Mouse (Mus musculus): Measurements from ENCODE around the gene Lefty1. TPM values are rescaled to one million over a fixed set of nuclear protein-coding genes. Genes with fewer than 3 reads are reported as not detected.
"Not testable (repeated sequence)": the region's sequence is repeated elsewhere in the genome, so short reads cannot be mapped to it uniquely, and the experiment has no call there.

Lefty1 gene
- total RNA-seq, 1 experiment from 2014 or later = 9.5 TPM

- no peak for DNase-seq
Observed at GRCm38 (mm10) chr1:180956401-180956800, 21.6 kb downstream of the Lefty1 start.

- DNase-seq = no peak
Observed at GRCm38 (mm10) chr1:180956973-180957381, 22.2 kb downstream of the Lefty1 start.

DNA sequence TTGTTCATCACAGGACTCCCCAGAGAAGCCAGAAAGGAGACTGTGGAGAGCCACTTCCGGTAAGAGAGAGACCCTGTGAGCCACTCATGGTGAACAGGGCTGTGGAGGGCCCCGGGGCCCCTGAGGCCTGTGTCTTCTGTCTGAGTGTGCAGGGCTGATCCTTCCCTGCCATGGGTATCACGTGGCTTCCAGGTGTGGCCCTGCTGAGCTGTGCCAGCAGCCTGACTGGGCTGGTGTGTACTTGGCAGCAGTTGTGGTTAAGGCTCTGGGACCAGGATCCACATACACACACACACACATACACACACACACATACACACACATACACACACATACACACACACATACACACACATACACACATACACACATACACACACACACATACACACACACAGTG, 23.2 kb downstream of the Lefty1 start:
- DNase-seq = no peak

GRCm38 (mm10) chr1:180958797-180959196, 24.0 kb downstream of the Lefty1 start:
- no peak for DNase-seq

DNA sequence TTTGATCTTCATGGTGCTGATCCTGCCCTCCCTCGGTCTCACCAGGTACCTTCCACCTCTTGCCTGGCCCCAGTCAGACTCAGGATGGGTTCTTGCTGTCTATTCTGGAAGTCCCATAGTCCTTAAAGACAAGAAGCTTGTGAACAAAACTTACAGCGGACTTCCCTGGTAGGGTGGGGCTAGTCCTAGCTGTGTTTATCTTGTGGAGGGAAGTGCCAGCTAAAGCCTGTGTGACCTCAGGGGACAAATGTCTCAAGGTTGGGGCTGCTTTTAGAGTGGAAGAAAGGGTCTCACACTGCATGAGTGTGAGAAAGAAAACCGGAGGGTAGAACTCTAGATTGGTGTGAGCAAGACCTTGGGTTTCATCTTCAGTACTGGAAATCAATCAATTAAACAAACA, 31.0 kb downstream of the Lefty1 start:
- DNase-seq = no peak

DNA sequence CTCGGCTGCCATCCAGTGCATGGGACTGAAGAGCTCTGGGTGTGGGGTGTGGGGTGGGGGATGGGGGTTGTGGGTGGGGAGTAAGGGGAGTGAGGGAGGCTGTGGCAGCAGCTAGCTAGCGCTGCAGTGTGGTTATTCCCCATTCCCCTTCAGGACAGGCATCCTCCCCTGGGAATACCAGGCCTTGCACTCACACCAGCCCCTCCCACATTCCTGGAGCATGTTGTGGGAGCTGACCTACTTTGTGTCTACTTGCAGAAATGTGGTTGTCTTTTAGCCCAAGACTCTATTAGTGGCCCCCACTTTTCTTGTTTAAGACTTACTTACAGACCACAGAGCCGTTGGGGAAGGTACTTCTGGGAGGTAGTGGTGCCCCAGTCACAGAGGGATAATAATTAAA, 31.7 kb downstream of the Lefty1 start:
- peak; percentile 49 for DNase-seq

DNA sequence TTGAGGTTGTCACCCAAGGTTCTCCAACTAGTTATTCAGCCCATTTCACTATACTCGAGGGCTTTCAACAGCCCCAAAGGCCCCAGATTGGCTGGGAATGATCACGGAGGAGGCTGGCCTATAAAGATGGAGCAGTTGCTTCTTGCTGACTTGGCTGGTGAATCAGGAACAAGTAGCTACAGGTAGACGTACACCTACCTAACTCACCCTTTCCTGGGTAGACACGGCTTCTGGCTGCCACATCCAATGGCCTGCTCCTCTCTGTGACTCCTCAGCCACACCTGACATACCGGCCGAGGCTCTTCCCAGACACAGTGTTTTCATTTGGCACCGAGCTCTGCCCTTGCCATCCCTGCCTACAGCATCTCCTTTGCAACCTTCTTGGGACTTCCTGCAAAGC, 32.4 kb downstream of the Lefty1 start:
- DNase-seq = no peak

DNA sequence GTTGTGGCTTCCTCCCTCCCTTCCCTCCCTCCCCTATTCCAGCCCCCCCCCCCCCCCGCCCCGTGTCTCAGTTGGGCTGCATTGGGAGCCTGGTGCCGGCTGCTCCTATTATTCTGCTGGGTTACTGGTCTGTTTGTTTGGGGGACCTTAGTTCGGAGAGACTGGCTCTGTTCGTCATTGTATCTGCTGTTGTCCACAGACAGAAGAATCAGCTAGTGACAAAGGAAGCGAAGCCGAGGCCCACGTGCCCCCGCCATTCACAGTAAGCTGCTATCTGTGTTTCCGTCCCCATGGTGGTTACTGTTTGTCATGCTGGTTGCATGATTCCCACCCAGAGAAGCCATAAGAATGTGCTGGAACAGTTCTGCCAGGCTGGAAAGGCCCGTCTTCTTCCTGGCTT, 38.1 kb downstream of the Lefty1 start:
- DNase-seq = no peak

DNA sequence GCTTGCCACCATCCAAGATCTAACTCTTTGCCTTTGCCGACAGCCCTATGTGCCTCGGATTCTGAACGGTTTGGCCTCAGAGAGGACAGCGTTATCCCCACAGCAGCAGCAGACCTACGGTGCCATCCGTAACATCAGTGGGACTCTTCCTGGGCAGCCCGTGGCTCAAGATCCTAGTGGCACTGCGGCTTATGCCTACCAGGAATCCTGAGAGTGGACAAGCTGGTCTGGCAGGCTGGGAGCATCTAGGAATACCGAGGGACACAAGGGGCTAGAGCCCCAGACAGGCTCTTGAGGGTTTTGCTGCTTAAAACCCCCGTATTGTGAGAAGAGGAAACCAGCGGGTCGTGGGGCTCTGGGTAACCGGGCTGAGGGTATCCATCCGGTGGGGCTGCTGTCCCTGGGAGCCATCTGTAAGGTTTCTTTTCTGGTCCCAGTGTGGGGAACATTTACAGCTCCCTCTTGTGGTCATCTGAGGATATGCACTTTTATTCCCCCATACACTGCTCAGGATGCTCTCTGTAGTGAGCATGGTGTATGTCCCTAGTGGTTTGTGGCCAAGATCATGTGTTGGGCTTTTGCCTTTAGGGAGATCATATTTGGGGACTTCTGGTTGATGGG, 39.4 kb downstream of the Lefty1 start:
- DNase-seq = no peak

- DNase-seq = peak; percentile 45
Observed at GRCm38 (mm10) chr1:180976110-180976679, 41.4 kb downstream of the Lefty1 start.

GRCm38 (mm10) chr1:180979484-180980251, 44.8 kb downstream of the Lefty1 start:
- no peak for DNase-seq

- DNase-seq = no peak
Observed at GRCm38 (mm10) chr1:180980464-180980863, 45.6 kb downstream of the Lefty1 start.

DNA sequence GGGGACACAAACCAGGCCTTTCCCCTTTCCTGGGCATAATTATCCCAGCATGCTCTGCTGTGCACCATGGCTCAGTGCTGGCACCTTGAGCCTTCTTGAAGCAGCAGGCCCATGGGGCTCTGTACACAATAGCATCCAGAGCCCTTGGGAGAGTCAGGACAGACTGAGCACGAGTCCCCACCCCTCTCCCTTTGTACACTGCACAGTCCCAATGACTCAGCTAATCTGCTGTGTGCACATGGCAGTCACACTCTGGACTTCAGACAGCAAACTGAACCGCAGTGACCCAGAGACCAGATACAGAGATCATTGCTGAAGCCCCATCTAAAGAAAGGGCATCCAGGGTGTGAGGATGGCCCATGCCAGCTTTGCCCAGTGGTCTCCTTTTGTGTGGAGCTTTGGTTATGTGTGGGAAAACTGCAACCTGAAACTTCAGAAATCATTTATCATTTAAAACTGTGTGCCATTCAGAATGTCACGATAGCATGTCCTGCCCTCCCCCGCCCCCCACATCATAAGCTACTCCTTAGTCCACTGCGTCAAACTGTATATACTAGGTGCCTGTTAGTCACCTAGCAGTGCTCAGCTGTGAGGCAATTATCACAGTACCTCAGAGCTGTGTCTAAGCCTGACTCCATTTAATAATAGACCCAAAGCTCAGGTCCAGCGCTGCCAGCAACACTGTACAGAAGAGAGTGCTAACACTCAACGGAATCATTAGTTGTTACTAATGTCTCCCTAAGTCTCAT, 46.6 kb downstream of the Lefty1 start:
- DNase-seq = not testable (repeated sequence)

GRCm38 (mm10) chr1:180986701-180987100, 51.9 kb downstream of the Lefty1 start:
- DNase-seq = no peak

- DNase-seq = peak; percentile 84
Observed at GRCm38 (mm10) chr1:180987759-180988158, 52.9 kb downstream of the Lefty1 start.

Other genes starting within 250 kb of the Lefty1 start
- gene Mixl1, start 238.0 kb upstream of the Lefty1 start, total RNA-seq (2021) = not detected in 2 replicates
- 45.5 and 48.8 TPM in 2 replicates for gene Acbd3, start 209.0 kb upstream of the Lefty1 start, total RNA-seq (2021)
- gene H3f3a, start 121.1 kb upstream of the Lefty1 start, total RNA-seq (2021) = 739 and 836 TPM in 2 replicates
- 21.7 and 26.0 TPM in 2 replicates for gene Sde2, start 83.9 kb upstream of the Lefty1 start, total RNA-seq (2021)
- 0.38 and 0.73 TPM in 2 replicates for gene Lefty2, start 41.9 kb upstream of the Lefty1 start, total RNA-seq (2021)
- 35.0 and 46.2 TPM in 2 replicates for gene Pycr2, start 30.7 kb upstream of the Lefty1 start, total RNA-seq (2021)
- 77.2 and 92.4 TPM in 2 replicates for gene Tmem63a, start 7.3 kb downstream of the Lefty1 start, total RNA-seq (2021)
- 95.7 and 112 TPM in 2 replicates for gene Ephx1, start 85.9 kb downstream of the Lefty1 start, total RNA-seq (2021)
- not detected in 2 replicates for gene 9130409I23Rik, start 116.2 kb downstream of the Lefty1 start, total RNA-seq (2021)
- 24.6 and 25.4 TPM in 2 replicates for gene Nvl, start 209.2 kb downstream of the Lefty1 start, total RNA-seq (2021)
- gene Cnih4, start 209.7 kb downstream of the Lefty1 start, total RNA-seq (2021) = 43.7 and 44.3 TPM in 2 replicates

Data from adrenal gland, postnatal 25 days (tissue).